Mouse (Mus musculus) forebrain, postnatal 0 days (tissue): ENCODE results near the gene Acad12. TPM values are rescaled to one million over a fixed set of nuclear protein-coding genes. Genes with fewer than 3 reads are reported as not detected.
A peak's percentile ranks its signal among the peaks of the same experiment; 100 is the strongest.

Source experiments
- ATAC-seq: fragments of 200-750 bp; cut with Nextera tagmentation; 2 replicates; pipeline ENCODE4 v1.8.0; 2017; ENCODE audit warnings: mild to moderate bottlenecking, moderate library complexity
- DNase-seq: peaks from one replicate; pipeline ENCODE4 v3.0.0-alpha.2; 2015
- H3K27ac ChIP-seq: fragments of 300-500 bp; sonication (generic); 2 replicates; pipeline ENCODE4 v1.5.1; 2014; ENCODE audit warnings: low read depth, mild to moderate bottlenecking, antibody characterized with exemption, low read length, moderate library complexity, mixed read lengths
- H3K27me3 ChIP-seq: fragments of 300-500 bp; sonication (generic); 2 replicates; pipeline ENCODE4 v1.6.1; 2014; ENCODE audit warnings: mild to moderate bottlenecking, low read length, mixed read lengths; ENCODE audit not compliant: insufficient read depth
- H3K36me3 ChIP-seq: fragments of 300-500 bp; sonication (generic); 2 replicates; pipeline ENCODE4 v1.6.1; 2014; ENCODE audit warnings: mild to moderate bottlenecking, moderate library complexity; ENCODE audit not compliant: insufficient read depth
- H3K4me1 ChIP-seq: fragments of 300-500 bp; sonication (generic); 2 replicates; pipeline ENCODE4 v1.6.1; 2014; ENCODE audit warnings: antibody characterized with exemption; ENCODE audit not compliant: insufficient read depth
- H3K4me2 ChIP-seq: fragments of 300-500 bp; sonication (generic); 2 replicates; pipeline ENCODE4 v1.6.1; 2014; ENCODE audit warnings: low read depth, mild to moderate bottlenecking, moderate library complexity
- H3K4me3 ChIP-seq: fragments of 300-500 bp; sonication (generic); 2 replicates; pipeline ENCODE4 v1.5.1; 2014; ENCODE audit warnings: low read depth, low read length, mixed read lengths
- H3K9ac ChIP-seq: fragments of 300-500 bp; sonication (generic); 2 replicates; pipeline ENCODE4 v1.6.1; 2014; ENCODE audit warnings: mild to moderate bottlenecking
- H3K9me3 ChIP-seq: fragments of 300-500 bp; sonication (generic); 2 replicates; pipeline ENCODE4 v1.6.1; 2016; ENCODE audit warnings: low read length
- CTCF ChIP-seq: sonication (generic); IDR thresholded peaks from 2 replicates; pipeline ENCODE4 v1.5.1; 2016; ENCODE audit warnings: antibody characterized with exemption, control low read depth, low read depth
- WGBS: fragments of 180-500 bp; shearing (Covaris S2); extraction: QIAGEN DNeasy Blood & Tissue Kit; methylation state at CpG from one replicate; pipeline ENCODE4 v1.1.7; 2014; 5-methylcytosine and 5-hydroxymethylcytosine counted together
- polyA plus RNA-seq: library from polyadenylated mRNA; unstranded; fragments of >200 nt; fragmentation: Nextera tagmentation; extraction: Ambion mirVana; gene quantifications from 2 replicates; pipeline ENCODE4 v1.2.1, GENCODE M21; 2015
- total RNA-seq: library from RNA; depleted of rRNA; stranded (reverse); fragments of >200 nt; gene quantifications from 2 replicates; pipeline ENCODE4 v1.2.3, GENCODE M21; 2014

Gene Acad12
- total and polyA plus RNA-seq, 2 experiments from 2014 or later: 0.96 to 1.4 TPM

- Histone ChIP-seq H3K4me3 (peak overlapping the region; percentile 57; the same call in 1 of the 2 replicates), H3K4me2 (peak overlapping the region; percentile 99), H3K27ac (no peak overlapping the region), H3K27me3 (no peaks in the 10 kb centered on the region), H3K9me3 (no peaks in the 10 kb centered on the region), H3K4me1 (no peaks in the 10 kb centered on the region), H3K36me3 (no peaks in the 10 kb centered on the region), H3K9ac (no peak overlapping the region)
- DNase-seq: no peak
- no peak for ATAC-seq
- 61% methylated on average over 11 of the region's 11 CpGs for WGBS
- no peak for TF ChIP-seq CTCF
Measured at GRCm38 (mm10) chr5:121592064-121592815, 26.5 kb downstream of the Acad12 start.

GRCm38 (mm10) chr5:121591417-121592063 lies 27.2 kb downstream of the Acad12 start:
- DNase-seq: no peak
- TF ChIP-seq CTCF: no peak
- 62% methylated on average over 11 of the region's 11 CpGs for WGBS
- H3K4me1 ChIP-seq: no peaks in the 10 kb centered on the region
- H3K4me3 ChIP-seq: no peak overlapping the region
- no peak overlapping the region for H3K27ac ChIP-seq
- no peak overlapping the region for H3K4me2 ChIP-seq
- no peak for ATAC-seq
- no peak overlapping the region for H3K9ac ChIP-seq
- no peaks in the 10 kb centered on the region for H3K27me3 ChIP-seq
- H3K9me3 ChIP-seq: no peaks in the 10 kb centered on the region
- no peaks in the 10 kb centered on the region for H3K36me3 ChIP-seq

GRCm38 (mm10) chr5:121589928-121590327 lies 28.8 kb downstream of the Acad12 start:
- WGBS: 88% methylated on average over 6 of the region's 6 CpGs
- H3K36me3 ChIP-seq: no peaks in the 10 kb centered on the region
- H3K4me3 ChIP-seq: no peak overlapping the region
- H3K4me2 ChIP-seq: no peak overlapping the region
- ATAC-seq (no peak), DNase-seq (no peak)
- H3K27ac ChIP-seq: no peak overlapping the region
- H3K27me3 ChIP-seq: no peaks in the 10 kb centered on the region
- TF ChIP-seq CTCF: no peak
- no peaks in the 10 kb centered on the region for H3K4me1 ChIP-seq
- H3K9ac ChIP-seq: no peak overlapping the region
- no peaks in the 10 kb centered on the region for H3K9me3 ChIP-seq

- Histone ChIP-seq H3K9ac (no peak overlapping the region), H3K9me3 (no peaks in the 10 kb centered on the region), H3K4me2 (no peak overlapping the region), H3K27ac (peak overlapping the region; percentile 15; the same call in 1 of the 2 replicates), H3K4me3 (no peak overlapping the region), H3K27me3 (no peaks in the 10 kb centered on the region), H3K4me1 (no peaks in the 10 kb centered on the region), H3K36me3 (no peaks in the 10 kb centered on the region)
- TF ChIP-seq CTCF: no peak
- 80% methylated on average over 6 of the region's 6 CpGs for WGBS
- ATAC-seq (no peak), DNase-seq (no peak)
Measured at GRCm38 (mm10) chr5:121586400-121587039, 32.2 kb downstream of the Acad12 start.

DNA sequence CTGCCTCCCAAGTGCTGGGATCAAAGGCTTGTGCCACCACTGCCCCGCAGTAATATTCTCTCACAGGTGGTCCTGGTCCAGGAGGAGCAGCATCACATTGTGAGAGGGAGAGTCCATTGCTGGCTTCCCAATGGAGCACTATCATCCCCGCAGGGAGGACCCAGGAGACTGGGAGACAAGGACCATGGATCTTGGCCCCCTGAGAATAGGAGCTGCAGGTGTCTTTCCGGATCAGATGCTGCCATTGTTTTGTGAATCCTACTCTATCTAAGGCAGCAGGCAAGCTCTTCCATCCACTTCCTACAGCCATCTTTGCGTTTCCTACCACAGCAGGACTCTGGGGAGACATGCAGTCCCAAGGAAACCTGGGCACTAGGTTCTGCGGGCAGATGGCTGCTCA lies 33.0 kb downstream of the Acad12 start:
- ATAC-seq: no peak
- Histone ChIP-seq H3K4me1 (no peaks in the 10 kb centered on the region), H3K27ac (no peak overlapping the region), H3K9me3 (no peaks in the 10 kb centered on the region), H3K4me3 (no peak overlapping the region), H3K36me3 (no peaks in the 10 kb centered on the region), H3K4me2 (no peak overlapping the region), H3K27me3 (no peaks in the 10 kb centered on the region), H3K9ac (no peak overlapping the region)
- 86% methylated on average over 5 of the region's 5 CpGs for WGBS
- no peak for DNase-seq
- TF ChIP-seq CTCF: no peak

- H3K27ac ChIP-seq: no peak overlapping the region
- no peak overlapping the region for H3K4me2 ChIP-seq
- H3K4me3 ChIP-seq: no peak overlapping the region
- H3K36me3 ChIP-seq: 0 out of 2 replicates have a peak, but pooled peaks cover 5% of the 10 kb centered on the region
- DNase-seq: no peak
- TF ChIP-seq CTCF: no peak
- ATAC-seq: no peak
- H3K4me1 ChIP-seq: no peaks in the 10 kb centered on the region
- 96% methylated on average over 10 of the region's 10 CpGs for WGBS
- no peak overlapping the region for H3K9ac ChIP-seq
- no peaks in the 10 kb centered on the region for H3K27me3 ChIP-seq
- H3K9me3 ChIP-seq: no peaks in the 10 kb centered on the region
Measured at GRCm38 (mm10) chr5:121585005-121585404, 33.7 kb downstream of the Acad12 start.
